Mouse (Mus musculus) embryonic facial prominence, embryonic 11.5 days (tissue): ENCODE results near the gene Zc2hc1b. TPM values are rescaled to one million over a fixed set of nuclear protein-coding genes. Genes with fewer than 3 reads are reported as not detected.

Experiments
- ATAC-seq: fragments of 200-750 bp; cut with Nextera tagmentation; replicated peaks from 2 replicates; pipeline ENCODE4 v1.8.0; 2017; ENCODE audit warnings: low read depth; ENCODE audit not compliant: insufficient number of reproducible peaks, low FRiP score, low TSS enrichment
- DNase-seq: peaks from one replicate; pipeline ENCODE4 v3.0.0-alpha.2; 2015; ENCODE audit warnings: low spot score
- H3K27ac ChIP-seq: fragments of 300-500 bp; sonication (generic); replicated peaks from 2 replicates; pipeline ENCODE4 v1.5.1; 2014; ENCODE audit warnings: mild to moderate bottlenecking, low read depth, low read length, control low read depth
- H3K27me3 ChIP-seq: fragments of 300-500 bp; sonication (generic); 2 replicates; pipeline ENCODE4 v1.6.1; 2014; ENCODE audit warnings: mild to moderate bottlenecking, low read length, moderate library complexity, mixed read lengths; ENCODE audit not compliant: control insufficient read depth, insufficient read depth
- H3K36me3 ChIP-seq: fragments of 300-500 bp; sonication (generic); replicated peaks from 2 replicates; pipeline ENCODE4 v1.6.1; 2014; ENCODE audit warnings: low read depth, mild to moderate bottlenecking, low read length, moderate library complexity, mixed read lengths; ENCODE audit not compliant: control insufficient read depth, insufficient read depth
- H3K4me1 ChIP-seq: fragments of 300-500 bp; sonication (generic); 2 replicates; pipeline ENCODE4 v1.6.1; 2014; ENCODE audit warnings: low read length, mixed read lengths; ENCODE audit not compliant: control insufficient read depth, insufficient read depth
- H3K4me2 ChIP-seq: fragments of 300-500 bp; sonication (generic); 2 replicates; pipeline ENCODE4 v1.6.1; 2014; ENCODE audit warnings: low read depth, mild to moderate bottlenecking, control low read depth, low read length, moderate library complexity
- H3K4me3 ChIP-seq: fragments of 300-500 bp; sonication (generic); 2 replicates; pipeline ENCODE4 v1.5.1; 2014; ENCODE audit warnings: low read depth, low read length, control low read depth
- H3K9ac ChIP-seq: fragments of 300-500 bp; sonication (generic); replicated peaks from 2 replicates; pipeline ENCODE4 v1.6.1; 2014; ENCODE audit warnings: mild to moderate bottlenecking, control low read depth, low read length
- H3K9me3 ChIP-seq: fragments of 300-500 bp; sonication (generic); replicated peaks from 2 replicates; pipeline ENCODE4 v1.6.1; 2016; ENCODE audit warnings: mild to moderate bottlenecking, low read length, inconsistent platforms, mixed read lengths; ENCODE audit not compliant: control insufficient read depth
- WGBS: fragments of 180-500 bp; shearing (Covaris S2); extraction: QIAGEN DNeasy Blood & Tissue Kit; methylation state at CpG from one replicate; pipeline ENCODE4 v1.1.7; 2014; 5-methylcytosine and 5-hydroxymethylcytosine counted together
- polyA plus RNA-seq: library from polyadenylated mRNA; unstranded; fragments of >200 nt; fragmentation: Nextera tagmentation; extraction: Ambion mirVana; gene quantifications from 2 replicates; pipeline ENCODE4 v1.2.1, GENCODE M21; 2014

Gene Zc2hc1b
- polyA plus RNA-seq, 1 experiment from 2014 or later = not detected

GRCm38 (mm10) chr10:13189881-13190280, 12.1 kb upstream of the Zc2hc1b start:
- Histone ChIP-seq H3K9ac (no peak overlapping the region), H3K36me3 (no peaks in the 10 kb centered on the region), H3K9me3 (no peaks in the 10 kb centered on the region), H3K4me1 (no peaks in the 10 kb centered on the region), H3K4me3 (no peak overlapping the region), H3K27ac (no peak overlapping the region), H3K27me3 (no peaks in the 10 kb centered on the region), H3K4me2 (no peak overlapping the region)
- WGBS = 79% methylated on average over 5 of the region's 5 CpGs
- ATAC-seq (no peak), DNase-seq (no peak)

- no peaks in the 10 kb centered on the region for H3K27me3 ChIP-seq
- peaks cover 6% of the 10 kb centered on the region; the same call in 1 of the 2 replicates for H3K36me3 ChIP-seq
- 90% methylated on average over 3 of the region's 3 CpGs for WGBS
Observed at GRCm38 (mm10) chr10:13186754-13187153, 8.9 kb upstream of the Zc2hc1b start.

GRCm38 (mm10) chr10:13184170-13184766, 6.4 kb upstream of the Zc2hc1b start:
- H3K36me3 ChIP-seq = peaks cover 6% of the 10 kb centered on the region; the same call in 1 of the 2 replicates
- 88% methylated on average over 4 of the region's 4 CpGs for WGBS
- ATAC-seq = no peak

More at GRCm38 (mm10) chr10:13186754-13187153, 8.9 kb upstream of the Zc2hc1b start:
- Histone ChIP-seq H3K4me2 (no peak overlapping the region), H3K4me1 (no peaks in the 10 kb centered on the region), H3K4me3 (no peak overlapping the region), H3K27ac (no peak overlapping the region), H3K9ac (no peak overlapping the region), H3K9me3 (no peaks in the 10 kb centered on the region)
- DNase-seq (no peak), ATAC-seq (no peak)

GRCm38 (mm10) chr10:13180211-13180610, 2.4 kb upstream of the Zc2hc1b start:
- Histone ChIP-seq H3K9me3 (no peaks in the 10 kb centered on the region), H3K27ac (no peak overlapping the region), H3K27me3 (no peaks in the 10 kb centered on the region), H3K4me2 (no peak overlapping the region), H3K4me1 (no peaks in the 10 kb centered on the region), H3K9ac (no peak overlapping the region), H3K36me3 (peaks cover 8% of the 10 kb centered on the region; the same call in 1 of the 2 replicates), H3K4me3 (no peak overlapping the region)
- ATAC-seq = no peak
- no peak for DNase-seq
- 86% methylated on average over 7 of the region's 7 CpGs for WGBS

More at GRCm38 (mm10) chr10:13184170-13184766, 6.4 kb upstream of the Zc2hc1b start:
- DNase-seq = no peak
- Histone ChIP-seq H3K4me3 (no peak overlapping the region), H3K9me3 (no peaks in the 10 kb centered on the region), H3K27ac (no peak overlapping the region), H3K9ac (no peak overlapping the region), H3K4me1 (no peaks in the 10 kb centered on the region), H3K4me2 (no peak overlapping the region), H3K27me3 (no peaks in the 10 kb centered on the region)

GRCm38 (mm10) chr10:13175866-13176265, 2.0 kb downstream of the Zc2hc1b start:
- H3K9me3 ChIP-seq = no peaks in the 10 kb centered on the region
- H3K27ac ChIP-seq = no peak overlapping the region
- H3K4me1 ChIP-seq = peaks cover 3% of the 10 kb centered on the region; the same call in 1 of the 2 replicates
- H3K9ac ChIP-seq = no peak overlapping the region
- H3K36me3 ChIP-seq = peaks cover 3% of the 10 kb centered on the region; the same call in 1 of the 2 replicates
- H3K27me3 ChIP-seq = no peaks in the 10 kb centered on the region
- ATAC-seq (no peak), DNase-seq (no peak)
- no peak overlapping the region for H3K4me2 ChIP-seq
- no peak overlapping the region for H3K4me3 ChIP-seq
- WGBS = 90% methylated on average over 7 of the region's 7 CpGs

GRCm38 (mm10) chr10:13172798-13173221, 5.0 kb downstream of the Zc2hc1b start:
- Histone ChIP-seq H3K4me3 (no peak overlapping the region), H3K4me1 (peaks cover 3% of the 10 kb centered on the region), H3K27ac (peak overlapping the region; percentile 56; the same call in 1 of the 2 replicates), H3K4me2 (no peak overlapping the region), H3K36me3 (no peaks in the 10 kb centered on the region), H3K9me3 (no peaks in the 10 kb centered on the region), H3K27me3 (no peaks in the 10 kb centered on the region), H3K9ac (no peak overlapping the region)
- ATAC-seq = no peak
- 37% methylated on average over 10 of the region's 10 CpGs for WGBS
- peak; percentile 41 for DNase-seq

- WGBS = 43% methylated on average over 2 of the region's 2 CpGs
- ATAC-seq = no peak
- H3K36me3 ChIP-seq = no peaks in the 10 kb centered on the region
Observed at GRCm38 (mm10) chr10:13171461-13171860, 6.4 kb downstream of the Zc2hc1b start.

GRCm38 (mm10) chr10:13170739-13171448, 6.9 kb downstream of the Zc2hc1b start:
- H3K27me3 ChIP-seq = no peaks in the 10 kb centered on the region
- H3K9me3 ChIP-seq = no peaks in the 10 kb centered on the region
- no peaks in the 10 kb centered on the region for H3K36me3 ChIP-seq
- peak overlapping the region; percentile 7 for H3K4me2 ChIP-seq
- H3K4me1 ChIP-seq = peaks cover 3% of the 10 kb centered on the region
- no peak overlapping the region for H3K4me3 ChIP-seq
- H3K27ac ChIP-seq = 0 out of 2 replicates have a peak overlapping the region, but pooled peaks have one; percentile 13
- no peak overlapping the region for H3K9ac ChIP-seq
- DNase-seq (peak; percentile 77), ATAC-seq (peak; percentile 61; the same call in 1 of the 2 replicates)
- WGBS = 22% methylated on average over 12 of the region's 12 CpGs

More at GRCm38 (mm10) chr10:13171461-13171860, 6.4 kb downstream of the Zc2hc1b start:
- peaks cover 3% of the 10 kb centered on the region for H3K4me1 ChIP-seq
- DNase-seq = no peak
- H3K9ac ChIP-seq = no peak overlapping the region
- H3K4me3 ChIP-seq = no peak overlapping the region
- no peaks in the 10 kb centered on the region for H3K9me3 ChIP-seq
- H3K27ac ChIP-seq = no peak overlapping the region
- H3K4me2 ChIP-seq = no peak overlapping the region
- H3K27me3 ChIP-seq = no peaks in the 10 kb centered on the region
